Mouse (Mus musculus) stomach, adult 2 months (tissue): ENCODE data around the gene Man1c1. TPM values are rescaled to one million over a fixed set of nuclear protein-coding genes. Genes with fewer than 3 reads are reported as not detected.

ENCODE experiments used
- polyA plus RNA-seq: library from polyadenylated mRNA; depleted of rRNA; stranded (reverse); fragments of >200 nt; gene quantifications from 2 replicates; pipeline ENCODE4 v1.2.3, GENCODE M21; 2012; rRNA removed

Man1c1 gene
- 2.3 and 3.2 TPM in 2 replicates for polyA plus RNA-seq

DNA sequence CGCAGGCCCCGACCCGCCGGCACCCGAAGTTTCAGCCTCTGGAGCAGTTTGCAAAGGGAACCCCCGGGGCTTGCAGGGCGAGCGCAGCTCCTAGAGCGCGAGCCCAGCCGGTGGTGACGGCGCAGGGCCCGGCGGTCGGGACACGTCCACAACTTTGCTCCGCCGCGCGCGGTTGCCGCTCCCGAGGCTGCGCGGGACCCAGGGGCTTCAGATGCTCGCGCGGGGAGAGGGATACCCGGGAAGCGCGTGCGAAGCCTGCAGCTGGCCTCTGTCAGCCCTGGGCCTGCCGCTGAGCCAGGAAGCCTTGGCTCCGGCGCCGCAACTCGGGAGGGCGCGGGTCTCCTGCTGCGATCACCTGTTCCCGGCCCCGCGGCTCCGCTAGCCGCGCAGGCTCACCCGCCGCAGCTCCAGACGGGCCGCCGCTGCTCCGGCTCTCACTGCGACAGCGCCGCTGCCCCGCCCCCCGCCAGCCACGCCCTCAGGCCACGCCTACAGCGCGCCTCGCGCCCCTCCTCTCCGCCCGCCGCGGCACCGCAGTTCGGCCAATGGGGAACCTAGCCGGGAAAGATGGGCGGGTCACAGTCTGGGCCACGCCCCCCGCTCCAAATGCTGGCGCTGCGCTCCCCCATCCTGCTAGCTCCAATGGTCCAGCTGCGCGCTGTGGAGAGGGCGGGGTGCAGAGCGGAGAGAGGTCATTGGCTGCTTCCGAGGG is at the start of gene Man1c1:
Gene Man1c1 (minus strand): TSS at position 456 of the 712 bp plus-strand sequence.

GRCm38 (mm10) chr4:134551494-134552316 is 152.4 kb downstream of the Man1c1 start, which contains the start of gene Selenon:
Gene Selenon, minus strand, starts transcription at chr4:134552166.

GRCm38 (mm10) chr4:134534932-134535786 is 168.9 kb downstream of the Man1c1 start, which contains the start of gene Mtfr1l:
Gene Mtfr1l, minus strand, starts transcription at chr4:134535387.

Other genes starting within 250 kb of the Man1c1 start
- gene Stmn1, start 236.0 kb downstream of the Man1c1 start, polyA plus RNA-seq, result 6.2 TPM in 2 replicates
- gene Paqr7, start 207.6 kb downstream of the Man1c1 start, polyA plus RNA-seq, result 57.5 and 68.1 TPM in 2 replicates
- 0.09 and 0.17 TPM in 2 replicates for gene Aunip, start 193.3 kb downstream of the Man1c1 start, polyA plus RNA-seq
- gene Mtfr1l, start 168.9 kb downstream of the Man1c1 start, polyA plus RNA-seq, result 22.1 and 23.9 TPM in 2 replicates
- gene Selenon, start 152.1 kb downstream of the Man1c1 start, polyA plus RNA-seq, result 7.9 and 8.3 TPM in 2 replicates
- gene Ldlrap1, start 63.7 kb upstream of the Man1c1 start, polyA plus RNA-seq, result 5.3 and 6.1 TPM in 2 replicates
- 3.1 and 5.1 TPM in 2 replicates for gene Maco1, start 149.1 kb upstream of the Man1c1 start, polyA plus RNA-seq
- 0.12 and 0.13 TPM in 2 replicates for gene Rhd, start 160.2 kb upstream of the Man1c1 start, polyA plus RNA-seq
- 31.5 and 36.9 TPM in 2 replicates for gene Tmem50a, start 210.7 kb upstream of the Man1c1 start, polyA plus RNA-seq
- gene Rsrp1, start 219.3 kb upstream of the Man1c1 start, polyA plus RNA-seq, result 364 and 897 TPM in 2 replicates
- 4.2 and 4.4 TPM in 2 replicates for gene Syf2, start 226.6 kb upstream of the Man1c1 start, polyA plus RNA-seq